Mouse (Mus musculus) neural tube, embryonic 10.5 days (tissue): ENCODE results near the gene Sgms1.

Experiments used
- DNase-seq: peaks from one replicate; pipeline ENCODE4 v3.0.0-alpha.2; 2017; ENCODE audit warnings: low spot score; ENCODE audit errors: extremely low spot score

The Sgms1 gene

DNA sequence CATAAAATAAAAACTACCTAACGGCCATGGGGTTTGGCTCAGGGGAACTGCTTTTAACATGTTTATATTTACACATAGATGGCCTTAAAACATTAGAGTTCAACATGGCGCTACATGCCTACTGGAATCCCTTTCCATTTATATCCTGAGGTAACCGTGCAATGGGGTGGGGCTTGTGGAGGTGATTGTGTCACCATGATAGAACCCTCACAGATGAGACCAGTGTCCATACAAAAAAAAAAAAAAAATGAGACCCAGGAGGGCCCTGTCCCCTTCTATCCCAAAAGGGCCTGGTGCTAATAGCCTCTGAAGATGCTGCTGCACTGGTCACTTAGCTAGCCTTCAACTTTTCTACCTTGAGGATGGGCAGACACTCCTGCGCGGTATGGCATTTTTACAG is 207.0 kb downstream of the Sgms1 start:
- no peak for DNase-seq

DNA sequence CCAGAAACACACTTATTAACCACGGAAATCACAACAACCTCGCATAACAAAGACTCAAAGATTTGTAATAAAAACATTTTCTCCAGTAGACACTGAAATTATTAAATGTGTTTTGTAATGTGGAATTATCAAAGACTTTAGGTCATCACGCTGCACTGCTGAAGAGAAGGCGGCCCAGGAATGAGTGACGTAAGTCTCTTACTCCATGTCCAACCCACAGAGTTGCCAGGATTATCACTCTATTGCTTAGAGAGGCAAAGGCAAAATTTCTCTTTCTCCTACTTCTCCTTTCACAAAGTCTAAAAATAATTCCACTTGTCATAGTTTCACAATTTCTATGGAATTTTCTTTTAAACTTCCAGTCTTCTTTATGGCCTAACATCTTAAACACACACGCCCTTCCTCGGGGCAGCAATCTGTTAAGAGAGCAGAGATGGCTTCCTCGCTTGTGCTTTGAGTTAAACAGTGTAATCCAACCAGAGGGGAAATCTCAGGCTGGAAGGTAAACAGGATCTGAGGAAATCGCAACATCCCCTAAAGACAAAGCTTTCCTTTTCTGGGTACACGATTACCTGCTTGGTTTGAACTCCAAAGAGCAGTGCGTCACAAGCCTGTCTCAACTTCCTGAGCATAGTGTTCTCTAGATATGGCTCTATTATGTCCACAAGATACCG is 207.7 kb downstream of the Sgms1 start:
- no peak for DNase-seq

DNA sequence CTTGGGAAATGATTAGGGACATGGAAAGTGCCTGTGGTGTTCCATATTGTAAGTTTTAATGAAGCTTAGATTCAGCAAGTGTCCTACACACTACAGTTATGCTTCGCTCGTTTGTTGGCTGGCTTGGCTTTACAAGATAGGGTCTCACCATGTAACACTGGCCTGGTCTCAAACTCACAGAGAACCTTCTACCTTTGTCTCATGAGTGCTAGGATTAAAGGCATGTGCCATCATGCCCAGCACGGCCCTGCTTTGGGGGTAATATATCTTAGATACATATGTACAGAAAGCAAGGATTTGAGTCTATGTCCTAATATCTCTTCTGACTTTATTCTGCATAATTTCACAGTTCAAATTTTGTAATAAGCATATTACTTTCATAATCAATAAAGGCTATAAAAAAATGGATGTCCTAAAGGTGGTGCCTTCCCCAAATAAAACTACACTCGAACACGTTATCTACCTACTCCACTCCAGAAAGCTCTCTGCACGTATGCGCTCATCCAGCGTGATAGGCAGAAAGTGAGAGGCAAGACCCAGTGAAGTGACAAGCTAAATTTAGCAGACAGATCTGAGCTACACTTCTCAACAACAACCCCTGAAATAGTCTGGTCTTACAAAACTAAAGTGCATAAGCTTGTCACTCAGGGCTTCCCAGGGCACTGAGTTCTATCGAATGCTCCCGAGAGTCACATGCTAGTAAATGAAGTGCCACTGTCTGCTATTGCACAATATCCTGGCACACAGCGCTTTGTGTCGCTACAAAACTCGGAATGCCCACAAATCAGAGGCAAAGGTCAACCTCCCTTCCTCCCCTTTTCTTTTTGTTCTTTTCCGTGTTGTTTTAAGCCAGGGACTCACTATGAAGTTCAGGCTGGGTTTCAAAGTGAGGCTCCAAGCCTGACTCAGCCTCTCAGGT is 208.5 kb downstream of the Sgms1 start:
- no peak for DNase-seq

DNA sequence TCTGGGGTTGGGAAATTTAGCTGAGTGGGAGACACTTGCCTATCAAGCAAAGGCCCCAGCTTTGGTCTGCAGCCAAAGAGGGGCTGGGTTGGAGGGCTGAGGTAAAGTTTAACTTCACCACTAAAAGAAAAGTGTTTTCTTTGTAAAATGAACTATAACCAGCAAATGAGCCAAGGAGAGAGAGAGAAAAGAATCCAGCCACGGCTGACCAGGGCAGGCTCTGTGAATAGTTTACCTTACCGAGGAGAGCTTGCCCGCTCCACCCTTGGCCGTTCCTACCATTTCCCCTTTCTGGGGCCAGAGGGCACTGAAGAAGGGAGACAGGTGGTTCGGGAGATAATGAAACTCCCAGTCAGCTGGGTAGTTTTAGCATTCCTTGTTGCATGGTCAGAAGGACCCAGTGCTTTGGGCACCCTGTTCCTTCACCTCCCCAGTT is 209.5 kb downstream of the Sgms1 start:
- DNase-seq = no peak

DNA sequence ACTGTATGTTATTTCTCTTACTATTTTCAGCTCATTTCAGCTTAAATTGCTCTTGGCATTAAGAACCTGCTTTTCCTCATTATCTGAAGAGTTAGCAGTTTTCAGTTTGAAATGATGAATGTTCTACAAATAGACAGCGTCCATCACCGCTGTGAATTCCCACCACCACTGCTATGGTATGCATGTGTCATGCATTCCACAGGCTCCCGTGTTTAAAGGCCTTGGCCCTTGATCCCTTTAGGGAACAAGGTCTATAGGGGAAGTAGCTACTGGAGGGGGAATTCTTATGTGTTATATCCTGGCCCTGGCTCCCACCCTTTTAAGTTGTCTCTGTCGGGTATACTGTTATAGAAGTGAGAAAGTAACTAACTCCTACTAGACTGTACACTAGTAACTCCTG is 210.0 kb downstream of the Sgms1 start:
- DNase-seq = no peak

DNA sequence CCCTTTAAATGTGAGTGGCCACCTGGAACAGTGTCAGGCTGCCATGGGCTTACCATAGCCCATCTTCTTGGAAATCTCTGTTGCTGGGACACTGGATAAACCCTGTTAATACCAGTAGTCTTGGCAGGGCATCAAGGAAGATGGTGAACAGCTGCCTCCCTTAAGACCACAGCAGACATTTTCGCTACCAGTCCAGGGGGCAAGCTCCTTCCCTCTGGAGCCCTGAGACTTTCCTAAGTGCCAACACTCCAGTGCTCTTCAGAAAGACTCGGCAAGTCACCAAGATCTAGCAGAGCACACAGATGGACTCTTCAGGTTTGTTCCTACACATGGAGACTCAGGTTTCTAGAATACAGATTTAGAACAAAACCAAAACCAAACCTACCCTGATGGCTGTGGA is 211.4 kb downstream of the Sgms1 start:
- DNase-seq = no peak

DNA sequence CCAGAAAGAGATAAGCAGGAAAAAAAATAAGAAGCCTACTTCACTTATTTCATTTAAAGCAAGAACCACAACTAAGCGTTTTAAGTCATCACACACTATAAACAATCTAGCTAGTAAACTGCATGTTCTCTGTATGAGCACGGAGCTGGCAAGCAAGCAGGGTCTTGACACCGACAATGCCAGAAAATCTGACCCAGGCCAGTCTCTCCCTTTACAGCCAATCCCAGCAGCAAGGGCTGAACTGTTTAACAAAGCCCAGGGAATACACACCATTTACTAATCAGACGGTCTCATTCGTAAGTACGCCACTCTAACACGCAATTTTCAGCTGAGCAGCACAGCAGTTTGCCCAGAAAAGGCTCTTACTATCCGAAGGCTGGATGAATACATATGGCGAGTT is 213.1 kb downstream of the Sgms1 start:
- no peak for DNase-seq

DNA sequence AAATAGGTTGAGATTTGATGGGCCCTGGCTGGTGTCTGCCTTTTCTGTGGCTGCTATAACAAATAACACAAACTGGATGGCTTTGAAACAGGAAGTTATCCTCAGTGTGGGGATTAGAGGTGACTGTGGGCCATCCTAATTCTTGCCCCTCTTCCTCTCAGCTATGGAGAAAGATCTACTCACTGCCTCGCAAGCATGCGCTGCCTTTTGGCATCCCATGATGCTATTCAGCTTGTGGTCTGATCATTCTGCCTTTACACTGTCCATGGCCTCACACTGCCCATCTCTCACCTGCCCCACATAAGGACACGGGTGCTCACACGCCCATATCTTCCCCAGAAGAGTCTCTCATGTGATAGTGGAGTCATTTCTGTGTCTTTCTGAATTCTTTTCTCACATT is 213.5 kb downstream of the Sgms1 start:
- no peak for DNase-seq

DNA sequence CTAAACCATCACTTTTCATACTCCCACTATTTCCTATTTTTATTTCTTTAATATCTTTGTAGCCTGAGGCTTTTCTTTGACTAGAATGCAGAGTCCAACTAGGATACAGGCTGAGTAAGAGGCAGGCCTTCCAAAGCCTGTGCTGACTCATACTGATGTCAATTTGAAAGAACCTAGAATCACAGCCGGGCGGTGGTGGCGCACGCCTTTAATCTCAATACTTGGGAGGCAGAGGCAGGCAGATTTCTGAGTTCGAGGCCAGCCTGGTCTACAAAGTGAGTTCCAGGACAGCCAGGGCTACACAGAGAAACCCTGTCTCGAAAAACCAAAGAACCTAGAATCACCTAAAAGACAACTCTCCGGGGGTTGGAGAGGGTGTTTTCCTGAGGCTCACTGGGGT is 214.5 kb downstream of the Sgms1 start:
- DNase-seq = no peak

DNA sequence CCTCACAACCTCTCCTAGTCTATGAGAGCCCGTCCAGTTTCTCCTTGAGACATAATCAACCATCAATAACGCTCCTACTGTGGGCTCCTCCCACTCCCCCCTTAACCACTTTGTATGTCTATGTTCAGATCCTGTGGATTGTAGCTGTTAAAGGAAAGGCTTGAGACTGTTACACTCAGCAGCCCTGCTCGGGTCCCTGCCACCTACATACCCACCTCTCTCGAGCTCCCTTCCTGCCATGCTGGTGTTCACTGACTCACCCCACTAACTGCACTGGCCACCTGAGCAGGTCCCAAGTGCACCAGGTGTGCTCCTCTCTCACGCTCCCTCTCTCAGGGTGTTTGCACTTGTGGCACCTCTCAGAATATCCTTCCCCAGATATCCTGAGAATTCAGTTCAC is 215.0 kb downstream of the Sgms1 start:
- DNase-seq = no peak

DNA sequence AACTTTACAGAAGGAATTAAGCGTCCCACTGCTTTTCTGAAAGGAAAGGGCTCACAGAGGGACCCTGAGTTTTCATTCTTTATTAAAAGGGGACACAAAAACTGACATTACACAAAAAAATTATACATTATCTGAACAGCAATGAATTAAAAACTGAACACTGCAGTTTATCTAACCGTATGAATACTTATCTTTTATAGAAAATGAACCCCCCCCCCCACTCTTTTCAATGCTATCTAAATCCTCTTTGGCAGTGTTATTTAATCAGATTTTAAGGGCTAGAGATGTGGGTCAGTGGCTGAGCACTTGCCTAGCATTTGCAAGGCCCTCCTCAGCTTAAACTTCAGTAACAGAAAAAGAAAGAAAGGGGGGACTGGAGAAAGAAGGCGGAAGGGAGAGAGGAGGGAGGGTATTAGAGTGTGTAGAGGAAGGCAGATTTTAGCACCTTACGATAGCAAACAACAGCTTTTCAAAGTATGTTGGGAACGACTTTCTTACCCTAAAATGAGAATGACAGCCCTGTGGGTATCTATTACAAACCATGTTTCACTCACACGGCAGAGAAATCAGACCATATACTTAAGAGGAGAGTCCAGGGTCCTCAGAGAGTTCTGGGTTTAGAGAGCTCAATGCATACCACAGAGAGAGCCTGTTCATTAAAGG is 215.9 kb downstream of the Sgms1 start:
- no peak for DNase-seq

DNA sequence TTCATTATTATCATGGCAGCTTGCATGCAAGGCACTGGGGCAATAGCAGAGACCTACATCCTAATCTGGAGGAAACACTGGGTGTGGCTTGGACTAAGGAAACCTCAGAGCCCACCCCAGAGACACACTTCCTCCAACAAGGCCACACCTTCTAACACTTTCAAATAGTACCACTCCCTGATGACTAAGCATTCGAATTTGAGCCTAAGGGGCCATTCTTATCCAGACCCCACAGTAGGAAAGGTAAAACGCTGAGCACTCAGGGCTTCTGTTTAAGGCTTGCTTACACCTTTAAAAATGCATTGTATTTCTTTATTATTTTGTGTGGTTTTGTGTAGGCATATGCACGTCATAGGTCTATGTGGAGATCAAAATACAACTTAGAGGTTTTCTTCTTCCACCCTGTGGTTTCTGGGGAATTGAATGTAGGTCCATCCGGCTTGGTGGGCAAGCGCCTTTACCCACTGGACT is 217.0 kb downstream of the Sgms1 start:
- DNase-seq = no peak

DNA sequence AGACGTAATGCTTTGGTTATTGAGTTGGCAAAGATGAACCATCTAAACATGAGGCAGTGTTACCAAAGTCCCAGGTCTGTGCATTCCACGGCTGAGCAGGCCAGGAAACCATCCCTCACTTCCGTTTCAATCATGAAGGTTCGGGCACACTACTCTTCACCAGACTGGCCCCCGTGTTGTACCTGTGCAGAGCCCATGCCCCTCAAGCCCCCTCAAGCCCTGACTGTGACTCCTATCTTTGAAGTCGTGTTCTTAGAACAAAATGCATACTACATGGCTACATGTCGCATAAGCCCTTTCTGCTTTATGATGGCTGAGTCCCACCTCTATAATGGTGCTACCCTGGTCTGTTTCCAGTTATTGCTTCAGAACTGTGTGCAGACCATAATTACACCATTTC is 217.5 kb downstream of the Sgms1 start:
- no peak for DNase-seq

DNA sequence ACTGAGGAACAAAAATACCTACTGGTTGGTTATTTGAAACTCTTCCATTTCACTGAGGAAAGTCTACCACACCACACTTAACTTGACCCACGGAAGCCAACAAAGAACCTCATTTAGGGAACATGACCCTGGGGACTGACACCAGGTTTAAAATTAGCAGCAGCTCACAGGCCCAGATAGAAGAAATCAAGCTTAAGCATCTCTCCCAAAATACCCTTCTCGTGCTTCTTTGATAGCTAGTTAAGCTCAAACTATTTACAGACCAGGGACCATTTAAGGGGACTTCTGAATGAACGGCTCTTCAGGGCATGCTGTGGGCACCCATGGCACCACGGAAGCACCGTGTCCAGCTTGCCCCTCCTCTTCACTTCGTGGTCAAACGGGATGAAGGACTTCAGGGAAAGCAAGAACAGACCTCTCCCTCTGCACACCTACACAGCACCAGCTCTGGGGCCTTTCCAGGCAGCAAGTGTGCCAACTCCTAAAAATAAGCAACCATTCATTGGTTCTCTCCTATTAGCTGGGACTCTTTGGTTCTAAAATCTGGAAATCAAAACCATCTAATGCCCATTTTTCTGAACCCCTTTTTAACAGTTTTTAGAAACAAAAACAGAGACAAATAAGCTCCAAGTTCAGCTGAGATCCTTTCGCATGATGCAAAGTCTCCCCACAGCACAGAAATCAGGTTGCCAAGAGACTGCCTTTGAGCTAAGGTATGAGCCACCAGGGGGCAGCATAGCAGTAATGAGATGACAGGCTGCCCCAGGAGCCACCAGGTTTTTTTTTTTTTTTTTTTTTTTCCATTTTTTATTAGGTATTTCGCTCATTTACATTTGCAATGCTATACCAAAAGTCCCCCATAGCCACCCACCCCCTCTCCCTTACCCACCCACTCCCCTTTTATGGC is 219.6 kb downstream of the Sgms1 start:
- DNase-seq = peak; percentile 57

DNA sequence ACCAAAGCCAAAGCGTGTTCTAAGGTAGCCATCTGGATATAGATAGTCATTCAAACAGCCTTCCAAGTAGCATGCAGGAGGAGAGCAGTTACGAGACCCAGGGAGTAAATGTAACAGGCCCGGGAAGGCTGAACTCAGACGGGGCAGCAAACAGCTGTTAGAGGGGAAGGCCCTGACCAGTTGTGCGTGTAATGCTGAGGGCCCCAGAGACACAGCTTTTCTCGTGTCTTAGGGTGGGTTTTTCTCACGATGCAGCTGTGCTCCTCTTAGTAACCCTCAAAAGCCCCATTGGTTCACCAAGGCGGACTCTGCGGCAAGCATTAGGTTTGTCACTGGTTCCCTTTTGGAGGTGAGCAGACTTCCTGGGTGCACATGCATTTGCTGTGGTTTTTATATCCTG is 221.5 kb downstream of the Sgms1 start:
- no peak for DNase-seq

DNA sequence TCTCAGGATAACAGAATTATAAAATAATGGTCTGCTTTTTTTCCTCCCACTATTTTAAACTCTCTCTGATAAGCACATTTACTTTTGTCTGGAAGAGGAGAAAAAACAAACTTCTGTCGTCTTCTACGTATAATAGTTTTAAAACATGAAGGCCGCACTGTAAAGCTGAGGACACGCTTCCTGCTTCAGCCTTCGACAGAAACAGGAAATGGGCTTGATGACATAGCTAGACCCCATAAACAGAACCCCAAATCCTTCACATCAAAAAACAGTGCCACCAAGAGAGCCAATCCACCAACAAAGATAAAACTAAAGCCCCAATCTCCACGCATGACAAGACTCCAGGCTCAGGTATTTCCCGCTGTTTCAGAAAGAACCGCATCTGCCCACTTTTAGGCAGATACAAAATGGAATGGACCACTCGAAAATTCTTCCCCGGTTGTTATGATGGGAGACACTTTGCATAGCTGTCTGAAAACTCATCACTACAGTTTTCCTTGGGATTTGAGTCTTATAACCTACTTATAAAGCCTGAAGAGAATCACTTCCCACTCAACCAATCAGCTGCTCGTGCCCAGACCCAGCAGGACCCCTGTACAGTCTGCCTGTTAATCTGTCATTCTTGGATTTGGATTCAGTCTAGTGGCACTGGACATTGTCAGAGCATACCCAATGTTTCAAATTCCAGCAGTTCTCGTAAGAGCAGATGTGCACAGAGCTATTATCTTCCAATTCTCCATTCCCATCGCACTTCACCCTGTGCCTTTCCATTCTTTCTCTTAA is 222.5 kb downstream of the Sgms1 start:
- DNase-seq = no peak

DNA sequence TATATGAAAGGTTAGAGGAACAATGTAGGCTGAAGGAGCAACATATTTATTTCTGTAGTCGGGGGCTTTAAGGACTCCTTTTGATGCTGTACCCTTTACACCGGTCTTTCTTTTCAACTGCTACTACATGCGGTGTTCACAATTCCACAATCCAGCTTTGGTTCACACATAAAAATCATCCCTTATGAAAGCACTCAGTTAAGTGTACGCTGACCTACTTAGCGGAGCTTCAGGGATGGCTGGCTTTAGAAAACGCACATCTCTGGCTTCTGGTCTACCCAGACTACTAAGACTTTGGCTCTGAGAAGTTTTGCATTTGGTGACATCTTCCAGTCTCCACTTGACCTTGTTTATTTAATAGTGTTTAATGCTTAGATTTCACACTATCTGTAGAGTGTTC is 223.8 kb downstream of the Sgms1 start:
- DNase-seq = no peak

DNA sequence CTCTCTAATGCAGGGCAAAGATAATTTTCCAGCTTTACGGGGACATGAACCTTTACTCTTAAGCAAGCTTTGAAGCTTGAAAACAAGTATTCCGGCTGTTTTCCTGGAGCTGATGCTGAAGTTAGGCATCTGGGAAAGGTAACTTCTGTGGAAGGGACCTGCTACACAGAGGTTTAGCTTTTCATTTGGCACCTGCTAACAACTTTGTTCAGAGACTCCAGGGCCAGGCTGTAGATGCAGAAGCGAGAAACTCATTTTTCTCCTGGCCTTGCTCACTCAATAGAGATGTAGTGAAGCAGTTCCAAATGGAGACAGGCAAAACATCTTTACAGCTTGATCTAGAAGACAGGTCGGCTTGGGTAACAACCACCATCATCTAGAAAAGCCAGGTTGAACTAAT is 225.4 kb downstream of the Sgms1 start:
- DNase-seq = no peak

DNA sequence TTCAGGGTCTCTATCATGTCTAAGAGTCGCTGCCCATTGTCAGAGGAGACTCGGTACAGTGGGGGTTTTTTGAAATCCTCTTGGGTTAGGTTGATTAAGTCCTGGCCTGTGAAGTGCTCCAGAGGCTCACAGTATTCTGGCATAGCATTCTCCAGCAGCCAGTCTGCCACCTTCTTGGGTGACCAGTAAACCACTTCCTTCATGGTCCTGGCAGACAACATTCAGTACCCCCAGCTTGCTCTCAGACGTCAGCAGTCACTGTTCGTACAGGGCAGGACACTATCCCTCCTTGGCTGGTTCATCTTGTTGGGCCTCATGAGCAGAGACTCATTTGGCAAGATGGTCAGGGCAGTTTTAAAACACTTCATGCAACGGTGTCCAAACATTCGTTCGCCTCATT is 229.6 kb downstream of the Sgms1 start:
- no peak for DNase-seq

DNA sequence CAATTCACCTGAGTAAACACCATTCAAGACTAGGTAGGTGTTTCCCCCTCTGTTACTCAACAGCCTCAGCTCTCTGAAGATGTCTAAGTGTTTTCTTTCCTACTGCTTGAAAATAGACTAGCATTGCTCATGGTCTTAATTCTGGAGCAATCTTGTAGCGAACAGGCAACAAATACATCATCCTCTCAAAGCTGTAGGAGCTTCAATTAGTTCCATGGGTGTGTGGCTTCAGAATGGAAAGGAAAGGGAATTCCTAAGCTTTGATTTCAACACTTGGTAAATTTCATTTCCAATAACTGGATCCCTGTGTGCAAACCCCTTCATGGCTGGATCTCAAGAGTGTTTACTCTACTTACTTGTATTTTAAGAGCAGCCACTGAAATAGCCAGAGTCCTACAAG is 230.3 kb downstream of the Sgms1 start:
- no peak for DNase-seq
